Mouse (Mus musculus) liver (tissue): Measurements from ENCODE around the gene Fkbp14.

Experiments used
- DNase-seq: peaks from one replicate; pipeline ENCODE4 v3.0.0-alpha.2; 2020; ENCODE audit warnings: mixed read lengths

The Fkbp14 gene

GRCm38 (mm10) chr6:54597208-54597607, at the start of gene Fkbp14:
Gene Fkbp14 (minus strand): TSS chr6:54597308.
- no peak for DNase-seq

GRCm38 (mm10) chr6:54643181-54643580, 46.1 kb upstream of the Fkbp14 start:
- no peak for DNase-seq

- no peak for DNase-seq
Measured at GRCm38 (mm10) chr6:54641953-54642352, 44.8 kb upstream of the Fkbp14 start.

GRCm38 (mm10) chr6:54639877-54640276, 42.8 kb upstream of the Fkbp14 start:
- DNase-seq = no peak

GRCm38 (mm10) chr6:54631462-54631861, 34.4 kb upstream of the Fkbp14 start:
- no peak for DNase-seq

- DNase-seq = peak; percentile 27
Measured at GRCm38 (mm10) chr6:54629734-54630133, 32.6 kb upstream of the Fkbp14 start.

GRCm38 (mm10) chr6:54628381-54628780, 31.3 kb upstream of the Fkbp14 start:
- no peak for DNase-seq

- DNase-seq = no peak
Measured at GRCm38 (mm10) chr6:54620357-54620756, 23.2 kb upstream of the Fkbp14 start.

- no peak for DNase-seq
Measured at GRCm38 (mm10) chr6:54619530-54619929, 22.4 kb upstream of the Fkbp14 start.

GRCm38 (mm10) chr6:54617363-54617762, 20.3 kb upstream of the Fkbp14 start:
- DNase-seq = no peak

- DNase-seq = no peak
Measured at GRCm38 (mm10) chr6:54606241-54606640, 9.1 kb upstream of the Fkbp14 start.

GRCm38 (mm10) chr6:54604001-54604715, 7.0 kb upstream of the Fkbp14 start:
- no peak for DNase-seq

GRCm38 (mm10) chr6:54602891-54603290, 5.8 kb upstream of the Fkbp14 start:
- no peak for DNase-seq

GRCm38 (mm10) chr6:54600681-54601347, 3.7 kb upstream of the Fkbp14 start:
- DNase-seq = no peak

GRCm38 (mm10) chr6:54597711-54598110, 603 bp upstream of the Fkbp14 start:
- no peak for DNase-seq

- DNase-seq = no peak
Measured at GRCm38 (mm10) chr6:54595330-54595878, 1.7 kb downstream of the Fkbp14 start.

- DNase-seq = peak; percentile 89
Measured at GRCm38 (mm10) chr6:54594469-54595329, 2.4 kb downstream of the Fkbp14 start, which contains the start of gene Plekha8. Gene Plekha8 (plus strand): TSS chr6:54595111.

- DNase-seq = no peak
Measured at GRCm38 (mm10) chr6:54593766-54594468, 3.2 kb downstream of the Fkbp14 start.

- DNase-seq = peak; percentile 83
Measured at GRCm38 (mm10) chr6:54592938-54593535, 4.1 kb downstream of the Fkbp14 start.

GRCm38 (mm10) chr6:54591778-54592177, 5.3 kb downstream of the Fkbp14 start:
- no peak for DNase-seq

GRCm38 (mm10) chr6:54590691-54591090, 6.4 kb downstream of the Fkbp14 start:
- DNase-seq = no peak

GRCm38 (mm10) chr6:54588212-54588611, 8.9 kb downstream of the Fkbp14 start:
- no peak for DNase-seq
